Mouse (Mus musculus) small intestine, adult 2 months (tissue): Measurements from ENCODE around the gene Zscan25.

Source experiments
- CTCF ChIP-seq: fragments of 200-500 bp; IDR thresholded peaks from 2 replicates; pipeline ENCODE4 v1.5.1; 2012; ENCODE audit warnings: low read depth, mild to moderate bottlenecking, control low read depth, inconsistent platforms, low read length, moderate library complexity, mixed read lengths; ENCODE audit not compliant: insufficient replicate concordance, insufficient read length; ENCODE audit errors: extremely low read depth
- POLR2A ChIP-seq: fragments of 200-500 bp; IDR thresholded peaks from 2 replicates; pipeline ENCODE4 v1.6.1; 2012; ENCODE audit warnings: low read depth, mild to moderate bottlenecking, control low read depth, inconsistent platforms, low read length, moderate library complexity

DNA sequence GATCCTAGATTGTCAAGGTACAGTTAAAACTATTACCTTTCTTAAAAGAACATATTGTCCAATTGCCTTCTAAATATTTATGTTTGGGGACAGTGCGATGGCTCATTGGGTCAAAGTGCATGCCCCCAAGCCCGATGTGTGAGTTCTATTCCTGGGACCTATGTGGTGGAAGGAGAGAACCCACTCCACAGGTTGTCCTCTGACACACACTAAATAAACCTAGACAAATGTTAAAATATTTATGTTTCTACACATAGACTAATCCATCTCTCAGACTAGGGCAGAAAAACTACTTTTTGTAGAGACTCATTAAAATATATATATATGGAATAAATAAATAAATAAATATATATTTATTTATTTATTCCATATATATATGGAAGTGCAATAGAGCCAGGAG lies 352 bp upstream of the Zscan25 start:
- TF ChIP-seq POLR2A (no peak), CTCF (no peak)
